Mouse (Mus musculus): ENCODE measurements around the gene Slc38a6. TPM values are rescaled to one million over a fixed set of nuclear protein-coding genes. Genes with fewer than 3 reads are reported as not detected.

The Slc38a6 gene
- polyA plus RNA-seq, 1 experiment: 7.8 TPM

GRCm38 (mm10) chr12:73402137-73402712 is 115.6 kb downstream of the Slc38a6 start:
- Histone ChIP-seq H3K4me2 (ENCODE audit: low read depth) (peak overlapping the region; percentile 59), H3K4me3 (no peak overlapping the region), H3K27me3 (ENCODE audit: control insufficient read depth, insufficient read depth, insufficient read length) (no peaks in the 10 kb centered on the region), H3ac (ENCODE audit: control insufficient read depth, insufficient read length) (no peak overlapping the region), H3K36me3 (ENCODE audit: control insufficient read depth, insufficient read depth) (no peaks in the 10 kb centered on the region), H3K79me2 (ENCODE audit: control insufficient read depth, insufficient read depth) (no peaks in the 10 kb centered on the region)
- TF ChIP-seq MYOD1 (IDR thresholded peaks at IDR 0.05; ENCODE audit: control insufficient read depth in 1 of 3, insufficient read length in 2 of 3, low read depth in 2 of 3) (peak; percentile 43 to 77 (median 69)), MYOG (IDR thresholded peaks at IDR 0.05; ENCODE audit: control insufficient read depth in 1 of 3, insufficient read depth in 1 of 3, insufficient read length in 2 of 3, low read depth in 2 of 3) (peak in 2 of 3 experiments; percentile 40 to 45), TCF12 (IDR thresholded peaks at IDR 0.05; ENCODE audit: insufficient read depth, poor library complexity, severe bottlenecking) (no peak)

GRCm38 (mm10) chr12:73402851-73403665 is 116.5 kb downstream of the Slc38a6 start:
- TF ChIP-seq E2F4 (IDR thresholded peaks at IDR 0.05; ENCODE audit: insufficient read depth) (no peak), TCF12 (IDR thresholded peaks at IDR 0.05; ENCODE audit: insufficient read depth, poor library complexity, severe bottlenecking) (no peak), MAX (IDR thresholded peaks at IDR 0.05; ENCODE audit: low read depth) (no peak), MYOG (IDR thresholded peaks at IDR 0.05; ENCODE audit: control insufficient read depth in 1 of 3, insufficient read depth in 1 of 3, insufficient read length in 2 of 3, low read depth in 2 of 3) (peak in 1 of 3 experiments; percentile 26), MYOD1 (IDR thresholded peaks at IDR 0.05; ENCODE audit: control insufficient read depth in 1 of 3, insufficient read length in 2 of 3, low read depth in 2 of 3) (peak in 2 of 3 experiments; percentile 34 to 50), POLR2AphosphoS2 (IDR thresholded peaks at IDR 0.05; ENCODE audit: insufficient read length, low read depth) (no peak), REST (IDR thresholded peaks at IDR 0.05; ENCODE audit: insufficient read depth, insufficient read length) (no peak), POLR2A (IDR thresholded peaks at IDR 0.05; ENCODE audit: insufficient read length, low read depth) (no peak), SRF (IDR thresholded peaks at IDR 0.05; ENCODE audit: control insufficient read depth, insufficient read length, low read depth) (no peak), CEBPB (IDR thresholded peaks at IDR 0.05; ENCODE audit: insufficient read depth, poor library complexity, severe bottlenecking) (no peak), USF1 (IDR thresholded peaks at IDR 0.05; ENCODE audit: low read depth) (no peak), TCF3 (IDR thresholded peaks at IDR 0.05; ENCODE audit: insufficient read length, low read depth) (no peak)
- peak overlapping the region; percentile 59 for H3K4me2 ChIP-seq (ENCODE audit: low read depth)
- H3K4me3 ChIP-seq: no peak overlapping the region

More at GRCm38 (mm10) chr12:73402851-73403665, 116.5 kb downstream of the Slc38a6 start:
- Histone ChIP-seq H3K36me3 (ENCODE audit: control insufficient read depth, insufficient read depth) (no peaks in the 10 kb centered on the region), H3K27me3 (ENCODE audit: control insufficient read depth, insufficient read depth, insufficient read length) (no peaks in the 10 kb centered on the region), H3ac (ENCODE audit: control insufficient read depth, insufficient read length) (no peak overlapping the region), H3K79me2 (ENCODE audit: control insufficient read depth, insufficient read depth) (no peaks in the 10 kb centered on the region)

Other genes starting within 250 kb of the Slc38a6 start
- gene Six1, start 232.9 kb upstream of the Slc38a6 start, polyA plus RNA-seq (2012; fragmentation: generic; extraction: Trizol): 71.7 TPM
- 4.9 TPM for gene Six4, start 173.3 kb upstream of the Slc38a6 start, polyA plus RNA-seq (2012; fragmentation: generic; extraction: Trizol)
- 30.4 TPM for gene Mnat1, start 163.1 kb upstream of the Slc38a6 start, polyA plus RNA-seq (2012; fragmentation: generic; extraction: Trizol)
- gene Trmt5, start 69 bp upstream of the Slc38a6 start, polyA plus RNA-seq (2012; fragmentation: generic; extraction: Trizol): 8.0 TPM